Mouse (Mus musculus): Measurements from ENCODE around the gene Herc6. TPM values are rescaled to one million over a fixed set of nuclear protein-coding genes. Genes with fewer than 3 reads are reported as not detected.

Gene Herc6
- polyA plus RNA-seq, 1 experiment from 2014 or later: 3.8 TPM

DNA sequence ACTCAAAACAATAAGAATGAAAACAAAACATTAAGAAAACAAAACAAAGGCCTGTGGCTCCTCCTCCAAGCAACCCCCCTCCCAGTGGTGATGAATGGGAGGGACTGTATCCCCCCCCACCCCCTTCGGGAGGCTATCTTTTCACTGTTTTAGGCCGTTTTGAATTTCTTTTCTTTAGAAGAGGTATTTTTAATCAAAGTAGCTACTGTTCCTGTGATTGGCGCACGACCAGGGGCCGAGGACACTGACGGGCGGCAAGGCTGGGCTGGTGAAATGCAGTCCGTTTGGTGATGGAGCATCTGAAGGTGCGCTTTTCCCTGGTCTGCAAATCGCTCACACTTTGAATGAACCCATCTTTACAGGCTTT lies 121.6 kb downstream of the Herc6 start, which contains the start of gene Lancl2:
Gene Lancl2 (plus strand): TSS at position 165 of the 367 bp plus-strand sequence.
- Histone ChIP-seq H3K4me3 (ENCODE audit: low read length) (peak within 1 kb of the TSS; percentile 71), H3K36me3 (ENCODE audit: control insufficient read depth, insufficient read depth, low read length) (no peaks in the 10 kb centered on the region), H3K4me2 (ENCODE audit: low read depth, low read length) (peak within 1 kb of the TSS; percentile 81), H3K27me3 (ENCODE audit: control insufficient read depth, insufficient read depth, low read depth, low read length) (no peaks in the 10 kb centered on the region), H3K4me1 (replicated peaks; ENCODE audit: control insufficient read depth, insufficient read depth, low read length) (peaks cover 4% of the 10 kb centered on the region; the same call in 1 of the 2 replicates), H3K9me3 (ENCODE audit: control insufficient read depth, low read length) (no peaks in the 10 kb centered on the region), H3K27ac (ENCODE audit: low read length) (peak within 1 kb of the TSS; percentile 98), H3K9ac (ENCODE audit: low read length) (peak within 1 kb of the TSS; percentile 87)
- peak; percentile 7; the same call in 1 of the 2 replicates for ATAC-seq (ENCODE audit: low read depth)
- under 1% methylated on average over 10 of the region's 10 CpGs for WGBS

DNA sequence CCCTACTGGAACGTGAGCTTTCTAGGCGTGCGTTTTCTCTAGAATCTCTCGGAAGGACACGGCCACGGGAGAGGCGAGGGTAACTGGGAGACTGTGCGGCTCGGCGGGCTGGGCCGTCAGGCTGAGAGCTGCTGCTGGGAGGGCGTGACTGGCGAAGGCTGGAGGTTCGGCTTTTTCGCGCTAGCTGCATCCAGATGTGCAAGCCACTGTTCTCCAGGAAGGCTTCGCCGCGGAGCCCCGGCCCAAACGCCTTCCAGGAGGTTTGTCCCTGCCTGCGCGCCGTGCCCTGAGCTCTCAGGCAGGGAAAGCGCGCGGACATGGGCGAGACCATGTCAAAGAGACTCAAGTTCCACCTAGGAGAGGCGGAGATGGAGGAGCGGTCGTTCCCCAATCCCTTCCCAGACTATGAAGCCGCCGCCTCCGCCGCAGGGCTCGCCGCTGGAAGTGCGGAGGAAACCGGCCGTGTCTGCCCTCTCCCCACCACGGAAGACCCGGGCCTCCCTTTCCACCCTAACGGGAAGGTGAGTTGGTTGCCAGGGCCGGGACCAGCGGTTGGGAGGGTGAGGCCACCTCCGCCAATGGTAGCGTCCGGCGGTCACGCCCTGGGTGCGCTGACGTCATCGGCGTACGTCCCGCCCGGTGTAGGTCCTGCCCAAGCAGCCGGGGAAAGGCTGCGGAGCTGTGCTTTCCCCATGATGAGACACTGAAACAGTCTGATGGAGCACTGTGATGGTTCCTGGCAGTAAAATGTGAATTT lies 122.1 kb downstream of the Herc6 start:
- under 1% methylated on average over 57 of the region's 59 CpGs for WGBS
- Histone ChIP-seq H3K4me3 (ENCODE audit: low read length) (peak overlapping the region; percentile 71), H3K4me1 (replicated peaks; ENCODE audit: control insufficient read depth, insufficient read depth, low read length) (peaks cover 4% of the 10 kb centered on the region; the same call in 1 of the 2 replicates), H3K27ac (ENCODE audit: low read length) (peak overlapping the region; percentile 98), H3K4me2 (ENCODE audit: low read depth, low read length) (peak overlapping the region; percentile 81), H3K9me3 (ENCODE audit: control insufficient read depth, low read length) (no peaks in the 10 kb centered on the region), H3K27me3 (ENCODE audit: control insufficient read depth, insufficient read depth, low read depth, low read length) (no peaks in the 10 kb centered on the region), H3K9ac (ENCODE audit: low read length) (peak overlapping the region; percentile 87), H3K36me3 (ENCODE audit: control insufficient read depth, insufficient read depth, low read length) (no peaks in the 10 kb centered on the region)
- peak; percentile 100 for ATAC-seq (ENCODE audit: low read depth)

GRCm38 (mm10) chr6:57703703-57704102 lies 122.9 kb downstream of the Herc6 start:
- 13% methylated on average over 2 of the region's 2 CpGs for WGBS
- peak; percentile 30 for ATAC-seq (ENCODE audit: low read depth)
- Histone ChIP-seq H3K9me3 (ENCODE audit: control insufficient read depth, low read length) (no peaks in the 10 kb centered on the region), H3K27ac (ENCODE audit: low read length) (peak overlapping the region; percentile 98), H3K36me3 (ENCODE audit: control insufficient read depth, insufficient read depth, low read length) (no peaks in the 10 kb centered on the region), H3K27me3 (ENCODE audit: control insufficient read depth, insufficient read depth, low read depth, low read length) (no peaks in the 10 kb centered on the region), H3K4me1 (replicated peaks; ENCODE audit: control insufficient read depth, insufficient read depth, low read length) (peaks cover 4% of the 10 kb centered on the region; the same call in 1 of the 2 replicates), H3K4me3 (ENCODE audit: low read length) (peak overlapping the region; percentile 71), H3K9ac (ENCODE audit: low read length) (peak overlapping the region; percentile 87), H3K4me2 (ENCODE audit: low read depth, low read length) (peak overlapping the region; percentile 81)

- peaks cover 4% of the 10 kb centered on the region; the same call in 1 of the 2 replicates for H3K4me1 ChIP-seq (replicated peaks; ENCODE audit: control insufficient read depth, insufficient read depth, low read length)
- no peak overlapping the region for H3K9ac ChIP-seq (ENCODE audit: low read length)
- no peak overlapping the region for H3K4me2 ChIP-seq (ENCODE audit: low read depth, low read length)
- H3K27me3 ChIP-seq (ENCODE audit: control insufficient read depth, insufficient read depth, low read depth, low read length): no peaks in the 10 kb centered on the region
- H3K4me3 ChIP-seq (ENCODE audit: low read length): no peak overlapping the region
- H3K36me3 ChIP-seq (ENCODE audit: control insufficient read depth, insufficient read depth, low read length): no peaks in the 10 kb centered on the region
- no peaks in the 10 kb centered on the region for H3K9me3 ChIP-seq (ENCODE audit: control insufficient read depth, low read length)
- no peak overlapping the region for H3K27ac ChIP-seq (ENCODE audit: low read length)
- no peak for ATAC-seq (ENCODE audit: low read depth)
- 89% methylated on average over 1 of the region's 1 CpGs for WGBS
Observed at GRCm38 (mm10) chr6:57706721-57707120, 125.9 kb downstream of the Herc6 start.

GRCm38 (mm10) chr6:57711726-57712125 lies 130.9 kb downstream of the Herc6 start:
- H3K4me2 ChIP-seq (ENCODE audit: low read depth, low read length): no peak overlapping the region
- H3K27ac ChIP-seq (ENCODE audit: low read length): no peak overlapping the region
- 10% methylated on average over 1 of the region's 1 CpGs for WGBS
- H3K27me3 ChIP-seq (ENCODE audit: control insufficient read depth, insufficient read depth, low read depth, low read length): no peaks in the 10 kb centered on the region
- no peak overlapping the region for H3K4me3 ChIP-seq (ENCODE audit: low read length)
- ATAC-seq (ENCODE audit: low read depth): no peak
- H3K36me3 ChIP-seq (ENCODE audit: control insufficient read depth, insufficient read depth, low read length): no peaks in the 10 kb centered on the region
- no peak overlapping the region for H3K9ac ChIP-seq (ENCODE audit: low read length)
- no peaks in the 10 kb centered on the region for H3K9me3 ChIP-seq (ENCODE audit: control insufficient read depth, low read length)
- no peaks in the 10 kb centered on the region for H3K4me1 ChIP-seq (replicated peaks; ENCODE audit: control insufficient read depth, insufficient read depth, low read length)

Other genes with a start within 250 kb of the Herc6 start
- gene Vmn1r17, start 217.3 kb upstream of the Herc6 start, polyA plus RNA-seq (2015; fragmentation: Nextera tagmentation; extraction: Ambion mirVana): not detected in 2 replicates
- not detected in 2 replicates for gene Vmn1r18, start 185.2 kb upstream of the Herc6 start, polyA plus RNA-seq (2015; fragmentation: Nextera tagmentation; extraction: Ambion mirVana)
- not detected in 2 replicates for gene Vmn1r19, start 177.2 kb upstream of the Herc6 start, polyA plus RNA-seq (2015; fragmentation: Nextera tagmentation; extraction: Ambion mirVana)
- 0.08 TPM in 1 of 2 replicates, not detected in the other for gene Vmn1r20, start 152.1 kb upstream of the Herc6 start, polyA plus RNA-seq (2015; fragmentation: Nextera tagmentation; extraction: Ambion mirVana)
- gene Ppm1k, start 45.5 kb upstream of the Herc6 start, polyA plus RNA-seq (2015; fragmentation: Nextera tagmentation; extraction: Ambion mirVana): 7.6 and 9.4 TPM in 2 replicates
- gene Pyurf, start 111.1 kb downstream of the Herc6 start, polyA plus RNA-seq (2015; fragmentation: Nextera tagmentation; extraction: Ambion mirVana): 15.2 and 15.3 TPM in 2 replicates
- 25.0 and 28.1 TPM in 2 replicates for gene Lancl2, start 121.5 kb downstream of the Herc6 start, polyA plus RNA-seq (2015; fragmentation: Nextera tagmentation; extraction: Ambion mirVana)
- 28.5 and 28.9 TPM in 2 replicates for gene Vopp1, start 244.2 kb downstream of the Herc6 start, polyA plus RNA-seq (2015; fragmentation: Nextera tagmentation; extraction: Ambion mirVana)

Data from lung, embryonic 16.5 days (tissue).